Mouse (Mus musculus): ENCODE data around the gene Rsad2. TPM values are rescaled to one million over a fixed set of nuclear protein-coding genes. Genes with fewer than 3 reads are reported as not detected.
"Not testable (repeated sequence)": the region's sequence is repeated elsewhere in the genome, so short reads cannot be mapped to it uniquely, and the experiment has no call there.

Gene Rsad2
- polyA plus RNA-seq (2015; fragmentation: Nextera tagmentation; extraction: Ambion mirVana): 11.2 and 12.8 TPM in 2 replicates

- no peaks in the 10 kb centered on the region for H3K9me3 ChIP-seq (replicated peaks; ENCODE audit: control insufficient read depth, low read length)
- peak within 1 kb of the TSS; percentile 38; the same call in 1 of the 2 replicates for H3K9ac ChIP-seq (ENCODE audit: low read depth, low read length)
- peak within 1 kb of the TSS; percentile 41 for H3K27ac ChIP-seq (ENCODE audit: low read length)
- H3K4me3 ChIP-seq (ENCODE audit: low read depth, low read length): peak within 1 kb of the TSS; percentile 33
- ATAC-seq (ENCODE audit: low read depth): peak; percentile 87
- WGBS (ENCODE audit: insufficient replicate concordance): 44% methylated on average over 13 of the region's 13 CpGs
- peaks cover 9% of the 10 kb centered on the region for H3K4me1 ChIP-seq (ENCODE audit: control insufficient read depth, low read depth, low read length)
- H3K36me3 ChIP-seq (ENCODE audit: control insufficient read depth, insufficient read depth): no peaks in the 10 kb centered on the region
- H3K27me3 ChIP-seq (ENCODE audit: control insufficient read depth, insufficient read depth, low read depth, low read length): no peaks in the 10 kb centered on the region
- peak within 1 kb of the TSS; percentile 48 for H3K4me2 ChIP-seq (ENCODE audit: low read depth, low read length)
Measured at GRCm38 (mm10) chr12:26456028-26456698, at the start of gene Rsad2. Gene Rsad2, minus strand, starts transcription at chr12:26456452.

- Histone ChIP-seq H3K36me3 (ENCODE audit: control insufficient read depth, insufficient read depth) (no peaks in the 10 kb centered on the region), H3K9ac (ENCODE audit: low read depth, low read length) (no peak overlapping the region), H3K27ac (ENCODE audit: low read length) (no peak overlapping the region), H3K9me3 (replicated peaks; ENCODE audit: control insufficient read depth, low read length) (no peaks in the 10 kb centered on the region), H3K4me1 (ENCODE audit: control insufficient read depth, low read depth, low read length) (no peaks in the 10 kb centered on the region), H3K27me3 (ENCODE audit: control insufficient read depth, insufficient read depth, low read depth, low read length) (no peaks in the 10 kb centered on the region), H3K4me2 (ENCODE audit: low read depth, low read length) (no peak overlapping the region), H3K4me3 (ENCODE audit: low read depth, low read length) (no peak overlapping the region)
- WGBS (ENCODE audit: insufficient replicate concordance): 65% methylated on average over 3 of the region's 3 CpGs
- no peak for ATAC-seq (ENCODE audit: low read depth)
Measured at GRCm38 (mm10) chr12:26501042-26501441, 44.8 kb upstream of the Rsad2 start.

DNA sequence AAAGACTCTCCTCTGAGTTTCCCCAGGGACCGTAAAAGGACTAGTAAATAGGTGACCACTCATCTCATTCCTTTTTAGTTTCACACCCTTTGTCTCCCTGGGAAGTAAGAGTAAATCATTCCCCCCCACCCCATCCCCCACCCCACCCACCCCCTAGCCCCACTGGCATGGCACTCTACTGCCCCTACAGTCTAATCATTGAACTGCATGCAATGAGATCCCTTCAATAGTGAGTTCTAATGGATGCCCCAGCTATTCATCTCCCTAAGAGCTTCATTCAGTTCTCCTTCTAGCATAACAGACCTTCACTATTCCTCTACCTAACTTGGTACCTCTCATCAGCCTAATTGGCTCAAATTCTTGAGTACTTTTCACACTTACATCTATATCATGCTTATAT is 33.7 kb upstream of the Rsad2 start:
- no peaks in the 10 kb centered on the region for H3K9me3 ChIP-seq (replicated peaks; ENCODE audit: control insufficient read depth, low read length)
- no peak overlapping the region for H3K27ac ChIP-seq (ENCODE audit: low read length)
- 92% methylated on average over 1 of the region's 1 CpGs for WGBS (ENCODE audit: insufficient replicate concordance)
- ATAC-seq (ENCODE audit: low read depth): no peak
- no peaks in the 10 kb centered on the region for H3K27me3 ChIP-seq (ENCODE audit: control insufficient read depth, insufficient read depth, low read depth, low read length)
- no peak overlapping the region for H3K4me2 ChIP-seq (ENCODE audit: low read depth, low read length)
- H3K36me3 ChIP-seq (ENCODE audit: control insufficient read depth, insufficient read depth): no peaks in the 10 kb centered on the region
- H3K4me1 ChIP-seq (ENCODE audit: control insufficient read depth, low read depth, low read length): peaks cover 25% of the 10 kb centered on the region
- H3K4me3 ChIP-seq (ENCODE audit: low read depth, low read length): no peak overlapping the region
- no peak overlapping the region for H3K9ac ChIP-seq (ENCODE audit: low read depth, low read length)

- no peaks in the 10 kb centered on the region for H3K36me3 ChIP-seq (ENCODE audit: control insufficient read depth, insufficient read depth)
- H3K27ac ChIP-seq (ENCODE audit: low read length): no peak overlapping the region
- no peak overlapping the region for H3K9ac ChIP-seq (ENCODE audit: low read depth, low read length)
- WGBS (ENCODE audit: insufficient replicate concordance): 62% methylated on average over 5 of the region's 5 CpGs
- H3K4me2 ChIP-seq (ENCODE audit: low read depth, low read length): 0 out of 2 replicates have a peak overlapping the region, but pooled peaks have one; percentile 8
- H3K4me3 ChIP-seq (ENCODE audit: low read depth, low read length): no peak overlapping the region
- H3K27me3 ChIP-seq (ENCODE audit: control insufficient read depth, insufficient read depth, low read depth, low read length): no peaks in the 10 kb centered on the region
- ATAC-seq (ENCODE audit: low read depth): no peak
- H3K9me3 ChIP-seq (replicated peaks; ENCODE audit: control insufficient read depth, low read length): no peaks in the 10 kb centered on the region
- H3K4me1 ChIP-seq (ENCODE audit: control insufficient read depth, low read depth, low read length): peaks cover 25% of the 10 kb centered on the region
Measured at GRCm38 (mm10) chr12:26488617-26489274, 32.5 kb upstream of the Rsad2 start.

- Histone ChIP-seq H3K27ac (ENCODE audit: low read length) (peak overlapping the region; percentile 10; the same call in 1 of the 2 replicates), H3K27me3 (ENCODE audit: control insufficient read depth, insufficient read depth, low read depth, low read length) (no peaks in the 10 kb centered on the region), H3K4me3 (ENCODE audit: low read depth, low read length) (no peak overlapping the region), H3K4me2 (ENCODE audit: low read depth, low read length) (peak overlapping the region; percentile 8; the same call in 1 of the 2 replicates), H3K9ac (ENCODE audit: low read depth, low read length) (no peak overlapping the region), H3K36me3 (ENCODE audit: control insufficient read depth, insufficient read depth) (no peaks in the 10 kb centered on the region), H3K9me3 (replicated peaks; ENCODE audit: control insufficient read depth, low read length) (no peaks in the 10 kb centered on the region), H3K4me1 (ENCODE audit: control insufficient read depth, low read depth, low read length) (peaks cover 25% of the 10 kb centered on the region)
- WGBS (ENCODE audit: insufficient replicate concordance): 42% methylated on average over 14 of the region's 14 CpGs
- no peak for ATAC-seq (ENCODE audit: low read depth)
Measured at GRCm38 (mm10) chr12:26487874-26488616, 31.8 kb upstream of the Rsad2 start.

DNA sequence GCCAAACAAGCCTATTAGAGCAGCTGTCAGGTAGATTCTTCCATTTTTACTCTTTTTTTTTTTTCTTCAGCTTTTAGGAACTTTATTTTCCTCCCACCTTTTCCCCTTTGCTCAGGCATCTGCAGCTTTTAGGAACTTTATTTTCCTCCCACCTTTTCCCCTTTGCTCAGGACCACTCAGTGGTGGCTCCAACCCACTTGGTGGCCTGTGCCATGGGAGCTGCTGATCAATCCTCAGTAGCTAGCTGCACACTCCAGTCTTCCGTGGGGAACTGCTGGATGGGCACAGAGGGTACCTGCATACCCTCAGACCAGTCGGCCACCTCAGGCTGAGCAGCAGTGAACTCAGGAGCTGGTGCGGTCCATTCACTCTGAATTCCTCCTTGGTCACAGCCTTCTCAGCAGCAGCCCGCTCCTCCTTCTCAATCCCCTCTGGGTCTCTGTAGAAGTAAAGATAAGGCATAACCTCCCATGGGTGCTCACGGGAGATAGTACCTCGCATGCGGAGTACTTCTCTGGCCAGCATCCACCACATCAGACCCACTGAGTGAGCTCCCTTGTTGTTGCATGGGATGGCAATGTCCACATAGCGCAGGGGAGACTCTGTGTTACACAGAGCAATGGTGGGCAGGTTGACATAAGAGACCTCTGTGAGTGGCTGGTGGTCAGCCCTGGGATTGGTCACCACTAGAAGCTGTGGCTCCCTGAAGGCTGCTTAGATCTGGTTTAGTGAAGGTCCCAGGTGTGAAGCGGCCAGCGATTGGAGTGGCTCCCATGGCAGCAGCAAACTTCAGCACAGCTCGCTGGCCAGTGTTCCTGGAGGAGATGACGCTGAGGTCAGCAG is 29.7 kb upstream of the Rsad2 start:
- peak overlapping the region; percentile 43 for H3K9ac ChIP-seq (ENCODE audit: low read depth, low read length)
- H3K4me3 ChIP-seq (ENCODE audit: low read depth, low read length): peak overlapping the region; percentile 26
- peak overlapping the region; percentile 64 for H3K27ac ChIP-seq (ENCODE audit: low read length)
- 47% methylated on average over 12 of the region's 12 CpGs for WGBS (ENCODE audit: insufficient replicate concordance)
- peaks cover 25% of the 10 kb centered on the region for H3K4me1 ChIP-seq (ENCODE audit: control insufficient read depth, low read depth, low read length)
- H3K9me3 ChIP-seq (replicated peaks; ENCODE audit: control insufficient read depth, low read length); H3K27me3 ChIP-seq (ENCODE audit: control insufficient read depth, insufficient read depth, low read depth, low read length); H3K36me3 ChIP-seq (ENCODE audit: control insufficient read depth, insufficient read depth): not testable (repeated sequence)
- peak; percentile 68 for ATAC-seq (ENCODE audit: low read depth)
- H3K4me2 ChIP-seq (ENCODE audit: low read depth, low read length): peak overlapping the region; percentile 53

- H3K36me3 ChIP-seq (ENCODE audit: control insufficient read depth, insufficient read depth): no peaks in the 10 kb centered on the region
- 84% methylated on average over 18 of the region's 18 CpGs for WGBS (ENCODE audit: insufficient replicate concordance)
- no peak for ATAC-seq (ENCODE audit: low read depth)
Measured at GRCm38 (mm10) chr12:26478196-26479004, 22.1 kb upstream of the Rsad2 start.

DNA sequence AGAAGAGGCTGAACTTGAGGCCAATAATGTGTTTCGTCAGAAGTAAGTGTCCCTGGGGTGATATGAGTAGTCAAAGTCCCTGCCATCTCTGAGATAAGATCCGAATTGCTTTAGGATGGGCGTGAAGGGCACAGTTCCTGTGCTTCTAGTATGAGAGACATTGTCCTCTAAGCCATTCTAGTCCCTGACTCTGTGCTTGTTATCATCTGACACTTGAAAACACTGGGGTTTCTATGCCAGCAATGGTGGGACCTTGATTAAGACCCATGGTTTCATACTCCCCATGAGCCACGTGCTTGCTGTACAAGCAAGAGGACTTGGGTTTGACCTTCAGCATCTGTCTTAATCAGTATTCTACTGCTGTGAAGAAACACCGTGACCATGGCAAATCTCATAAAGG is 20.9 kb upstream of the Rsad2 start:
- H3K9me3 ChIP-seq (replicated peaks; ENCODE audit: control insufficient read depth, low read length): no peaks in the 10 kb centered on the region
- H3K27me3 ChIP-seq (ENCODE audit: control insufficient read depth, insufficient read depth, low read depth, low read length): no peaks in the 10 kb centered on the region
- H3K4me1 ChIP-seq (ENCODE audit: control insufficient read depth, low read depth, low read length): peaks cover 27% of the 10 kb centered on the region
- no peaks in the 10 kb centered on the region for H3K36me3 ChIP-seq (ENCODE audit: control insufficient read depth, insufficient read depth)
- WGBS (ENCODE audit: insufficient replicate concordance): 41% methylated on average over 5 of the region's 5 CpGs
- no peak overlapping the region for H3K4me2 ChIP-seq (ENCODE audit: low read depth, low read length)
- H3K9ac ChIP-seq (ENCODE audit: low read depth, low read length): peak overlapping the region; percentile 15; the same call in 1 of the 2 replicates
- ATAC-seq (ENCODE audit: low read depth): peak; percentile 15; the same call in 1 of the 2 replicates
- no peak overlapping the region for H3K4me3 ChIP-seq (ENCODE audit: low read depth, low read length)
- peak overlapping the region; percentile 70 for H3K27ac ChIP-seq (ENCODE audit: low read length)

More at GRCm38 (mm10) chr12:26478196-26479004, 22.1 kb upstream of the Rsad2 start:
- no peak overlapping the region for H3K27ac ChIP-seq (ENCODE audit: low read length)
- H3K9me3 ChIP-seq (replicated peaks; ENCODE audit: control insufficient read depth, low read length): no peaks in the 10 kb centered on the region
- H3K9ac ChIP-seq (ENCODE audit: low read depth, low read length): no peak overlapping the region
- no peak overlapping the region for H3K4me2 ChIP-seq (ENCODE audit: low read depth, low read length)
- no peaks in the 10 kb centered on the region for H3K27me3 ChIP-seq (ENCODE audit: control insufficient read depth, insufficient read depth, low read depth, low read length)
- peaks cover 16% of the 10 kb centered on the region for H3K4me1 ChIP-seq (ENCODE audit: control insufficient read depth, low read depth, low read length)
- no peak overlapping the region for H3K4me3 ChIP-seq (ENCODE audit: low read depth, low read length)
